Mouse (Mus musculus): Measurements from ENCODE around the gene Ankrd44. TPM values are rescaled to one million over a fixed set of nuclear protein-coding genes. Genes with fewer than 3 reads are reported as not detected.

Ankrd44 gene
- polyA plus RNA-seq, 1 experiment from 2014 or later: 25.8 TPM

DNA sequence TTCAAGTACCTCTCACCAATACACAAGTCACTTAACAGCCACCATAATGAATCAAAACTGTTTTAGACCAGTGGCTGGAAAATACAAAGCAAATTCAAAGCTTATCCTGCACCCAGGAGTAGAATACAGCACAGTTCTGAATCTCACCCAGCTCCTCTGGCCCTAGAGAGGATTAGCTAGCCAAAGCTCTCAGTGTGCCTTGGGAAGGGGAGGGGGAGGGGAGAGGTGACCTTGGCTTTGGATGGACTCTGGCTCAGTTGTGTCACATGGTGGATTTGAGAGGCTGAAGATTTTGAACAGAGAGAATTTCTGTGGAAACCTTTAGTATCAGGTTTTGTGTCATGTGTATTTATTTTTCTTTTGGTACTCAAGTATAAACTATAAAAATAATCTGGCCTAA, 66.3 kb downstream of the Ankrd44 start:
- Histone ChIP-seq H3K4me1 (peaks cover 16% of the 10 kb centered on the region; the same call in 1 of the 2 replicates), H3K4me2 (no peak overlapping the region), H3K27ac (no peak overlapping the region), H3K27me3 (no peaks in the 10 kb centered on the region), H3K9ac (no peak overlapping the region), H3K9me3 (no peaks in the 10 kb centered on the region), H3K4me3 (no peak overlapping the region), H3K36me3 (no peaks in the 10 kb centered on the region)
- ATAC-seq (ENCODE audit: insufficient number of reproducible peaks, insufficient read depth, low FRiP score, low TSS enrichment, low read depth): no peak

DNA sequence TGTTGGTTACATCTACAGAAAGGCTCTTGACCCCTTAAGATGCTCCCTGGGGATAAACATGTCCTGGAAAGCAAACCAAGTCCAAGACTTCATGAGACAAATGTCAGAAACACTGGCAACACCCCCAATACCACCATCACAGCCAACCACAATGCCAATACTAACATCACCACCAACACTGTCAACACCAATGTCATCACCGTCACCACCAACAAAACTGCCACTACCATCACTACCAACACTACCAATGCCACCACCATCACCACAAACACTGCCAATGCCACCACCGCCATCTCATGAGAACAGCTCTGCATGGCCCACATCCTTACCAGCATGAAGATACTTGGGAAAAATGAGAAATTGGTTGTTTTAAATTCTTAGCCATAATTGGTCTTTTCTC, 67.3 kb downstream of the Ankrd44 start:
- H3K4me2 ChIP-seq: no peak overlapping the region
- WGBS: 95% methylated on average over 2 of the region's 2 CpGs
- no peaks in the 10 kb centered on the region for H3K27me3 ChIP-seq
- H3K9me3 ChIP-seq: no peaks in the 10 kb centered on the region
- H3K9ac ChIP-seq: no peak overlapping the region
- no peak overlapping the region for H3K27ac ChIP-seq
- H3K4me3 ChIP-seq: no peak overlapping the region
- no peaks in the 10 kb centered on the region for H3K36me3 ChIP-seq
- ATAC-seq (ENCODE audit: insufficient number of reproducible peaks, insufficient read depth, low FRiP score, low TSS enrichment, low read depth): no peak
- peaks cover 14% of the 10 kb centered on the region for H3K4me1 ChIP-seq

GRCm38 (mm10) chr1:54856502-54856901, 69.7 kb downstream of the Ankrd44 start:
- Histone ChIP-seq H3K36me3 (no peaks in the 10 kb centered on the region), H3K9ac (no peak overlapping the region), H3K4me2 (no peak overlapping the region), H3K4me1 (peaks cover 23% of the 10 kb centered on the region), H3K27me3 (no peaks in the 10 kb centered on the region), H3K9me3 (no peaks in the 10 kb centered on the region), H3K27ac (no peak overlapping the region), H3K4me3 (no peak overlapping the region)
- no peak for ATAC-seq (ENCODE audit: insufficient number of reproducible peaks, insufficient read depth, low FRiP score, low TSS enrichment, low read depth)
- WGBS: 92% methylated on average over 7 of the region's 7 CpGs

- H3K4me2 ChIP-seq: no peak overlapping the region
- H3K4me1 ChIP-seq: peaks cover 28% of the 10 kb centered on the region
- H3K9ac ChIP-seq: no peak overlapping the region
- no peak overlapping the region for H3K4me3 ChIP-seq
- H3K36me3 ChIP-seq: no peaks in the 10 kb centered on the region
- H3K9me3 ChIP-seq: no peaks in the 10 kb centered on the region
- no peak overlapping the region for H3K27ac ChIP-seq
- WGBS: 76% methylated on average over 3 of the region's 3 CpGs
- no peaks in the 10 kb centered on the region for H3K27me3 ChIP-seq
- no peak for ATAC-seq (ENCODE audit: insufficient number of reproducible peaks, insufficient read depth, low FRiP score, low TSS enrichment, low read depth)
These were observed 70.2 kb downstream of the Ankrd44 start for GRCm38 (mm10) chr1:54855970-54856369.

- Histone ChIP-seq H3K4me3 (no peak overlapping the region), H3K4me1 (peaks cover 44% of the 10 kb centered on the region), H3K36me3 (no peaks in the 10 kb centered on the region), H3K4me2 (no peak overlapping the region), H3K27ac (no peak overlapping the region), H3K9ac (no peak overlapping the region), H3K9me3 (no peaks in the 10 kb centered on the region), H3K27me3 (no peaks in the 10 kb centered on the region)
- WGBS: 62% methylated on average over 1 of the region's 1 CpGs
- no peak for ATAC-seq (ENCODE audit: insufficient number of reproducible peaks, insufficient read depth, low FRiP score, low TSS enrichment, low read depth)
These were observed 71.8 kb downstream of the Ankrd44 start for GRCm38 (mm10) chr1:54854388-54854787.

DNA sequence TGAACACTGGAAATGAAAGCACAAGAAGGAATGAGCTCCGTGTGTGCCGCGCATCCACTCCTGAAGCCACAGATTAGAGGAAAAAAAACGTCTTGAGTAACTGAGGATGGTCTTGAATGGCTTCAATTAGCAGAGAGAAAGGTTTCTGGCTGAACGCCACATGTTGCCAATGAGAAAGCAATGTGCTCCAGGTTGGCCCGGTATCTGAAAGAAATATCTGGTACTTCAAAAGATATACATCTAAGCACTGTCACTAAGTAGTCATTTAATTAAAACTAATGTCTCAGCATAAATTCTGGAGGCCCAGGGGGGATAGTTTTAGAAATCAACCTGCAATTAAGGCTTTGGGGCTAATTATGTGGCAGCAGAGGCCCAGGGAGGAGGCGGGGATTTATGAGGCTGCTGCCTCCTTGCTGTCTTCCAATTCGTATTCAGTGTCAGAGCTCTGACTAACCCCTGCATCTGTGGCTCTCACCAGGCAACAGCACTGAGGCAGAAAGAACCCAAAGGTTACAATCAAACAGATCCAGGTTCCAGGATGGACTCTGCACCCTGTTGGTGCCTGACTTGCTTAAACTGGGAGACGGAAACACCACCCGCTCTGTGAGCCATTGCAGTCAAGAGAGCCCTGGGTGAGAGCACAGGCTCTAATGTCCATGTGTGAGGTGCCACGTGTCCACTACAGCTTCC, 72.7 kb downstream of the Ankrd44 start:
- Histone ChIP-seq H3K9ac (no peak overlapping the region), H3K9me3 (no peaks in the 10 kb centered on the region), H3K4me1 (peaks cover 45% of the 10 kb centered on the region), H3K36me3 (no peaks in the 10 kb centered on the region), H3K4me2 (no peak overlapping the region), H3K27ac (0 out of 2 replicates have a peak overlapping the region, but pooled peaks have one; percentile 45), H3K27me3 (no peaks in the 10 kb centered on the region), H3K4me3 (no peak overlapping the region)
- no peak for ATAC-seq (ENCODE audit: insufficient number of reproducible peaks, insufficient read depth, low FRiP score, low TSS enrichment, low read depth)
- WGBS: 36% methylated on average over 11 of the region's 11 CpGs

DNA sequence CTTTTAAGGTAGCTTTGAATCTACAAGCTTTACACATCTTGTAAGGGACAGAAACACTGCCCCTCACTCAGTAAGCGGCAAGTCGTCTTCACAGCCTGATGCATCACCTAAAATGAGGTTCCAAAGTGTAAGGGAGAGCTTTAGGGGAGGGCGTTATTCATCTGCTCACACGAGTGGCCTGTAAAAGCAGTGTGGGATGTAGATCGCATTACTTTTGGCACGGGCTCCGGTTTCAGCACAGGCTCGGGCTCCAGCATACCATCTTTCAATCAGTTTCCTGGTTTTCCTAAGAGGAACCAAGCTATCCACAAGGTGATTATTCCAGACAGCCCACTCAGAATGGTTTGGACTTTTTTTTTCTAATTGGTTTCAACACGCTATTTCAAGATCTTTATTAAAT, 74.6 kb downstream of the Ankrd44 start:
- Histone ChIP-seq H3K4me1 (peaks cover 59% of the 10 kb centered on the region), H3K4me3 (no peak overlapping the region), H3K9me3 (no peaks in the 10 kb centered on the region), H3K4me2 (no peak overlapping the region), H3K36me3 (no peaks in the 10 kb centered on the region), H3K27me3 (no peaks in the 10 kb centered on the region), H3K9ac (no peak overlapping the region), H3K27ac (no peak overlapping the region)
- ATAC-seq (ENCODE audit: insufficient number of reproducible peaks, insufficient read depth, low FRiP score, low TSS enrichment, low read depth): no peak
- 35% methylated on average over 9 of the region's 9 CpGs for WGBS

DNA sequence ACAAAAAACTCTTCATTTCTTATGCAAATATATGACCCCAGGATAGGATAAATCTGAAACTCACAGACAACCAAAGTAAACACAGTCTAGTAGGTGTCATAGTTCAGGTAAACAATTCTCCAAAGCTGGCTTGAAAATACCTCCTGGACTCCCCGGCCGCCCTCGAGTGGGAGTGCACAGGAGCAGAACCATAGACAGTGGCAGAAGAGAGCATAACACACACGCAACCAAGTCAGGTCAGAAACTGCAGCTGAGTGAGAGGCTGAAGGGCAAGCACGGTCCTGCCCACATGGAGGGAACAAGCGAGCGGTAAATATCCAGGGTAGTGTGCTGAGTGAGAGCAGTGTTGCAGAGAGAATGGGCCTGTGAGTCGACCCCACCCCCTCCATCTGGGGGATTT, 76.1 kb downstream of the Ankrd44 start:
- peak; percentile 32; the same call in 1 of the 2 replicates for ATAC-seq (ENCODE audit: insufficient number of reproducible peaks, insufficient read depth, low FRiP score, low TSS enrichment, low read depth)
- Histone ChIP-seq H3K4me3 (no peak overlapping the region), H3K36me3 (no peaks in the 10 kb centered on the region), H3K27me3 (no peaks in the 10 kb centered on the region), H3K27ac (no peak overlapping the region), H3K9ac (no peak overlapping the region), H3K9me3 (no peaks in the 10 kb centered on the region), H3K4me2 (no peak overlapping the region), H3K4me1 (peaks cover 68% of the 10 kb centered on the region)
- 60% methylated on average over 8 of the region's 8 CpGs for WGBS

- Histone ChIP-seq H3K27ac (peak overlapping the region; percentile 62), H3K36me3 (no peaks in the 10 kb centered on the region), H3K9ac (no peak overlapping the region), H3K9me3 (no peaks in the 10 kb centered on the region), H3K4me3 (no peak overlapping the region), H3K4me2 (no peak overlapping the region), H3K4me1 (peaks cover 72% of the 10 kb centered on the region), H3K27me3 (no peaks in the 10 kb centered on the region)
- 68% methylated on average over 1 of the region's 1 CpGs for WGBS
- no peak for ATAC-seq (ENCODE audit: insufficient number of reproducible peaks, insufficient read depth, low FRiP score, low TSS enrichment, low read depth)
These were observed 78.9 kb downstream of the Ankrd44 start for GRCm38 (mm10) chr1:54847238-54847637.

DNA sequence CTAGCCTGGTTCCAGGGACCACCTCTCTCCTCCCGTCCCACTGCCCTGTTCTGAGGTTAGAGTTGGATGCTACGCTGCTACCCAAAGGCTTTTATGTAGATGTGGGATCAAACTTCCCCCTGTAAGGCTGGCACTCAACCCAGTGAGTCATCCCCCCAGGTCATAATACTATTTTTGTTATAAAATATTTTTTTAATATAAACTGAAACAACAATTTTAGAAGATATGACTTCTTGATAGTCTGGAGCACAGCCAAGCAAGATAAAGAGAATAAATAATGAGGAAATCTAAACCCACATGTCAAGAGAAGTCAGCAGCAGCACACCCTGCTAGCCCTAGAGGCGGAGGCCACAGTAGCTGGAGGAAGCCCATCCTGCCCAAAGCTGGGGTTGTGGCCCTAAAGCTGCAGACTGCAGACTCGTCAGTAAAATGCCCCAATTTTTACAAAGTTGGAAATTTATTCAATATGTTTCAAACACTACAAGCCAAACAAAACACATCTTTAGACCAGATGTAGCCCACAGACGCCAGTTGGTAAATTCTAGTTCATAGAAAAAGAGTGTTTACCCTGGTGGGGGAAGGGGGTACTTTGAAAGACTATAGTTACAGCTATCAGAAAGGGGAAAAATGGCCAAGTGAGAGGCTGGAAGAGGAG, 79.7 kb downstream of the Ankrd44 start:
- H3K9me3 ChIP-seq: no peaks in the 10 kb centered on the region
- H3K4me3 ChIP-seq: no peak overlapping the region
- H3K27me3 ChIP-seq: no peaks in the 10 kb centered on the region
- peak overlapping the region; percentile 64 for H3K27ac ChIP-seq
- ATAC-seq (ENCODE audit: insufficient number of reproducible peaks, insufficient read depth, low FRiP score, low TSS enrichment, low read depth): 0 out of 2 replicates have a peak, but pooled peaks have one; percentile 32
- H3K36me3 ChIP-seq: no peaks in the 10 kb centered on the region
- H3K9ac ChIP-seq: no peak overlapping the region
- H3K4me1 ChIP-seq: peaks cover 74% of the 10 kb centered on the region
- H3K4me2 ChIP-seq: no peak overlapping the region
- WGBS: 34% methylated on average over 5 of the region's 5 CpGs

GRCm38 (mm10) chr1:54844361-54844760, 81.8 kb downstream of the Ankrd44 start:
- WGBS: 67% methylated on average over 1 of the region's 1 CpGs
- Histone ChIP-seq H3K36me3 (no peaks in the 10 kb centered on the region), H3K4me2 (no peak overlapping the region), H3K27ac (no peak overlapping the region), H3K27me3 (no peaks in the 10 kb centered on the region), H3K4me1 (peaks cover 62% of the 10 kb centered on the region), H3K9me3 (no peaks in the 10 kb centered on the region), H3K4me3 (no peak overlapping the region), H3K9ac (no peak overlapping the region)
- no peak for ATAC-seq (ENCODE audit: insufficient number of reproducible peaks, insufficient read depth, low FRiP score, low TSS enrichment, low read depth)

- no peaks in the 10 kb centered on the region for H3K36me3 ChIP-seq
- H3K27ac ChIP-seq: peak overlapping the region; percentile 48; the same call in 1 of the 2 replicates
- no peaks in the 10 kb centered on the region for H3K27me3 ChIP-seq
- H3K9me3 ChIP-seq: no peaks in the 10 kb centered on the region
- no peak overlapping the region for H3K9ac ChIP-seq
- H3K4me3 ChIP-seq: no peak overlapping the region
- 71% methylated on average over 7 of the region's 7 CpGs for WGBS
- H3K4me1 ChIP-seq: peaks cover 67% of the 10 kb centered on the region
- no peak for ATAC-seq (ENCODE audit: insufficient number of reproducible peaks, insufficient read depth, low FRiP score, low TSS enrichment, low read depth)
- H3K4me2 ChIP-seq: no peak overlapping the region
These were observed 83.3 kb downstream of the Ankrd44 start for GRCm38 (mm10) chr1:54842765-54843461.
